8 mouse cellular contexts compared by ENCODE assay signal in the genomic region with DNA sequence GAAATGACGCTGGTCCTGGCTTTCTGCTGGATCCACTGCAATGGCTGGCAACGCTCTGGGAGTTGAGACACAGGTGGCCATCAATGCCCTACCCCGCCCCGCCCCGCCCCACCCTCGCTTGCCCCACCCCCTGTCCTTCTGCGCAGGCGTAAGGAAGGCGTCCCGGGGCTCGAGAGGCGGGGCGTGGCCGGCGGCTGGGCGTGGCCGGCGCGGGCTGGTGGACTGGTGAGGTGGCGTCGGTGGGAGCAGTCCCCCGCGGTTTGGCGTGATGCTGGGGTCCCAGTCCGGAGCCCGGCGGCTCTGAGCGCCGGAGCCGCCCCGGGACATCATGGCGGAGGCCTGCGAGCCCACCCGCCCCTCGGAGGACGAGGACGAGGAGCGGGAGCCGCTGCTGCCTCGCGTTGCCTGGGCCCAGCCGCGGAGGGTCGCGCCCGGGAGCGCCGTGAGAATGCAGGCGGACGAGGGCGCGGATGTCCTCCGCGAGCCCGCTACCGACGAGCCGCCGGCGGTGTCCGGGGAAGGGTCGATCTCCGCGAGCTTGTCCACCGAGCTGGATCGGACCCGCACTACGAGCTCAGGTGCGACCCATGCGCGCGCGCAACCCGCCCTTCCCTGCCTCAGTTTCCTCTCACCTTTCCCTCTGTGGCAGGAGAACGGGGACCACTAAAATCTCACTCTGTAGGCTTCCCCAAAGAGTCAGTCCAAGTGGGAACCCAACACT. TPM values are rescaled to one million over a fixed set of nuclear protein-coding genes. Genes with fewer than 3 reads are reported as not detected.
DNase-seq lines count a peak whose midpoint lies in the region; ATAC-seq lines count a peak whose summit lies in the region.

A gene (plus strand): TSS at position 184 of the 721 bp plus-strand sequence.

- peak within 1 kb of the TSS; percentile 85 for H3K4me3 ChIP-seq in embryonic facial prominence, embryonic 13.5 days

- peaks cover 11% of the 10 kb centered on the region for H3K4me1 ChIP-seq in embryonic facial prominence, embryonic 13.5 days

- peak; percentile 59 for DNase-seq in layer of hippocampus, adult 11-12 months (ENCODE audit: low spot score)
- no peak for DNase-seq in layer of hippocampus, adult 9-10 months (ENCODE audit: low spot score)
- peak; percentile 60 for DNase-seq in heart, adult 8-10 months (ENCODE audit: low spot score)
- peak; percentile 76 for DNase-seq in kidney, adult 9 months
- DNase-seq in liver, result peak; percentile 94
- DNase-seq in monocyte, adult 2 months (ENCODE audit: low read depth in 1 of 2, low spot score in 2 of 2), result peak; percentile 48 to 58
- peak; percentile 82 to 89 for DNase-seq in spleen, postnatal 14 days (ENCODE audit: low spot score in 2 of 2)

- H3K9ac ChIP-seq in embryonic facial prominence, embryonic 13.5 days, result peak within 1 kb of the TSS; percentile 87

- no peaks in the 10 kb centered on the region for H3K36me3 ChIP-seq in embryonic facial prominence, embryonic 13.5 days

- H3K9me3 ChIP-seq in embryonic facial prominence, embryonic 13.5 days, result no peaks in the 10 kb centered on the region

- H3K27me3 ChIP-seq in embryonic facial prominence, embryonic 13.5 days, result no peaks in the 10 kb centered on the region

- peak within 1 kb of the TSS; percentile 70 for H3K4me2 ChIP-seq in embryonic facial prominence, embryonic 13.5 days

- peak within 1 kb of the TSS; percentile 85 for H3K27ac ChIP-seq in embryonic facial prominence, embryonic 13.5 days

- under 1% methylated on average over 68 of the region's 75 CpGs for WGBS in embryonic facial prominence, embryonic 13.5 days

- ATAC-seq in embryonic facial prominence, embryonic 13.5 days (ENCODE audit: insufficient number of reproducible peaks, insufficient read depth, low FRiP score, low TSS enrichment, low read depth), result peak; percentile 92

RNA-seq across cellular contexts. Expression of the gene that starts here (rescaled TPM):
- polyA plus RNA-seq in embryonic facial prominence, embryonic 13.5 days (2015; fragmentation: Nextera tagmentation; extraction: Ambion mirVana), result 19.2 and 22.3 TPM in 2 replicates
- total RNA-seq in heart, adult 8-10 months (2022), result 1 to 10 TPM; 1.5 to 2.2 (median 1.6) TPM
